Mouse (Mus musculus) layer of hippocampus, adult 9-11 months (tissue): ENCODE measurements around the gene Ncor2.
A peak's percentile ranks its signal among the peaks of the same experiment; 100 is the strongest.

Experiments used
- DNase-seq: peaks from one replicate; pipeline ENCODE4 v3.0.0; 2022

The Ncor2 gene

GRCm38 (mm10) chr5:125143114-125143872 is 35.7 kb downstream of the Ncor2 start:
- no peak for DNase-seq

- DNase-seq: no peak
These were observed 37.1 kb downstream of the Ncor2 start for GRCm38 (mm10) chr5:125141916-125142315.

GRCm38 (mm10) chr5:125141525-125141880 is 37.5 kb downstream of the Ncor2 start:
- no peak for DNase-seq

GRCm38 (mm10) chr5:125140832-125141524 is 38.0 kb downstream of the Ncor2 start:
- DNase-seq: peak; percentile 98

- peak; percentile 76 for DNase-seq
These were observed 38.8 kb downstream of the Ncor2 start for GRCm38 (mm10) chr5:125140151-125140699.

GRCm38 (mm10) chr5:125139669-125140068 is 39.4 kb downstream of the Ncor2 start:
- DNase-seq: no peak

- DNase-seq: no peak
These were observed 40.1 kb downstream of the Ncor2 start for GRCm38 (mm10) chr5:125138841-125139430.

GRCm38 (mm10) chr5:125137672-125138285 is 41.2 kb downstream of the Ncor2 start:
- no peak for DNase-seq

GRCm38 (mm10) chr5:125136996-125137671 is 41.9 kb downstream of the Ncor2 start:
- DNase-seq: no peak

- no peak for DNase-seq
These were observed 42.6 kb downstream of the Ncor2 start for GRCm38 (mm10) chr5:125136296-125136995.

GRCm38 (mm10) chr5:125134795-125135468 is 44.1 kb downstream of the Ncor2 start:
- DNase-seq: peak; percentile 88

- no peak for DNase-seq
These were observed 44.6 kb downstream of the Ncor2 start for GRCm38 (mm10) chr5:125134391-125134790.

- DNase-seq: peak; percentile 55
These were observed 45.4 kb downstream of the Ncor2 start for GRCm38 (mm10) chr5:125133651-125134050.

- DNase-seq: no peak
These were observed 46.3 kb downstream of the Ncor2 start for GRCm38 (mm10) chr5:125132566-125133260.

GRCm38 (mm10) chr5:125132069-125132468 is 47.0 kb downstream of the Ncor2 start:
- no peak for DNase-seq

GRCm38 (mm10) chr5:125130406-125130805 is 48.6 kb downstream of the Ncor2 start:
- DNase-seq: no peak

GRCm38 (mm10) chr5:125128939-125129385 is 50.1 kb downstream of the Ncor2 start:
- DNase-seq: peak; percentile 65

GRCm38 (mm10) chr5:125127920-125128319 is 51.1 kb downstream of the Ncor2 start:
- DNase-seq: no peak

- DNase-seq: no peak
These were observed 51.6 kb downstream of the Ncor2 start for GRCm38 (mm10) chr5:125127426-125127825.

- DNase-seq: no peak
These were observed 53.0 kb downstream of the Ncor2 start for GRCm38 (mm10) chr5:125125966-125126464.
